Mouse (Mus musculus): Measurements from ENCODE around the gene Ddt.
"Not testable (repeated sequence)": the region's sequence is repeated elsewhere in the genome, so short reads cannot be mapped to it uniquely, and the experiment has no call there.

Gene Ddt

GRCm38 (mm10) chr10:75774102-75774501, 888 bp upstream of the Ddt start:
- DNase-seq (ENCODE audit: low read depth, low spot score), result no peak

- not testable (repeated sequence) for DNase-seq (ENCODE audit: low read depth, low spot score)
Observed at GRCm38 (mm10) chr10:75767756-75768155, 5.5 kb downstream of the Ddt start.

- no peak for DNase-seq (ENCODE audit: low read depth, low spot score)
Observed at GRCm38 (mm10) chr10:75766856-75767255, 6.4 kb downstream of the Ddt start.

GRCm38 (mm10) chr10:75764519-75765473, 8.4 kb downstream of the Ddt start:
- DNase-seq (ENCODE audit: low read depth, low spot score), result peak; percentile 42

- peak; percentile 97 for DNase-seq (ENCODE audit: low read depth, low spot score)
Observed at GRCm38 (mm10) chr10:75763682-75764518, 9.3 kb downstream of the Ddt start, which contains the start of gene Cabin1. TSS of gene Cabin1 (minus strand) at chr10:75764341.

- no peak for DNase-seq (ENCODE audit: low read depth, low spot score)
Observed at GRCm38 (mm10) chr10:75762413-75762812, 10.8 kb downstream of the Ddt start.

GRCm38 (mm10) chr10:75760311-75760710, 12.9 kb downstream of the Ddt start:
- no peak for DNase-seq (ENCODE audit: low read depth, low spot score)

GRCm38 (mm10) chr10:75756719-75757118, 16.5 kb downstream of the Ddt start:
- DNase-seq (ENCODE audit: low read depth, low spot score), result no peak

- DNase-seq (ENCODE audit: low read depth, low spot score), result peak; percentile 47
Observed at GRCm38 (mm10) chr10:75744017-75744416, 29.2 kb downstream of the Ddt start.

GRCm38 (mm10) chr10:75743369-75743768, 29.8 kb downstream of the Ddt start:
- DNase-seq (ENCODE audit: low read depth, low spot score), result no peak

GRCm38 (mm10) chr10:75740866-75741265, 32.3 kb downstream of the Ddt start:
- no peak for DNase-seq (ENCODE audit: low read depth, low spot score)

GRCm38 (mm10) chr10:75725449-75725848, 47.8 kb downstream of the Ddt start:
- DNase-seq (ENCODE audit: low read depth, low spot score), result no peak

Data from retina, adult 2 months (tissue).